Mouse (Mus musculus) lung, postnatal 14 days (tissue): ENCODE results near the gene Pdgfb.

ENCODE experiments used
- DNase-seq: peaks from one replicate; pipeline ENCODE4 v3.0.0; 2021

The Pdgfb gene

DNA sequence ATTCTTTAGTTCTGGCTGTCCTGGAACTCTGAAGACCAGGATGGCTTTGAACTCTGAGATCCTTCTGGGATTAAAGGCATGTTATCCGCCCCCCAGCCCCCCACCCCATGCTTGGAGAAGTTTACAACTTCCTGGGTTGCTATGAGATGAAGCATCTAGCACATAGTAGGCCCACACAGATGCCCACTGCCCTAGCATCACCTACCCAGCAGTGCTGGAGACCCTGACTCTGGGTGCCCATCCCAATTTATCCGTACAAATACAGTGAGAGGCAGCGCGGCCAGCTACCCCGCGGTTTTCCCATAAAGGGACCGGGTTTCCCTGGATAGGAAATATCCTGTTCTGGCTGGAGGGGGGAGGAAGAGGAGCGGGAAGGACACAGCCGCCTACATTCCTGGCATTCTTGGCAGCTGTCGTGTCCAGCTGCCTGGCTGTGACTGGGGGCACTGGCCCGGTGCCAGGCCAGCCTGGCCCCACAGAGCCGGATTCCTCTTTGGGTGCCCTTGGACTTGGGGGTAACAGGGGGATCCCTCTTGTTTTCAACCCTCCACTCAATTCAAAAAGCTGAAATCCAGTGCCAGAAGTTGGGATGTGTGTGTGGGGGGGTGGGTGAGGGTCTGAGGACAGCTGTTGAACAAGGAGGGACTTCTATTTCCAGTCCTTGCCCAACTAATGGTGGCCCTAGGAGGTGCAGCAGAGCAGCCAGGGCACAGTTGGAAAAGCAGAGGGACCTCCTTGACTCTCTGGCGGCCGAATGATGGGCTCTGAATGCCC, 62.9 kb downstream of the Pdgfb start:
- DNase-seq: peak; percentile 73

GRCm38 (mm10) chr15:79951226-79951625, 63.6 kb downstream of the Pdgfb start:
- DNase-seq: no peak

DNA sequence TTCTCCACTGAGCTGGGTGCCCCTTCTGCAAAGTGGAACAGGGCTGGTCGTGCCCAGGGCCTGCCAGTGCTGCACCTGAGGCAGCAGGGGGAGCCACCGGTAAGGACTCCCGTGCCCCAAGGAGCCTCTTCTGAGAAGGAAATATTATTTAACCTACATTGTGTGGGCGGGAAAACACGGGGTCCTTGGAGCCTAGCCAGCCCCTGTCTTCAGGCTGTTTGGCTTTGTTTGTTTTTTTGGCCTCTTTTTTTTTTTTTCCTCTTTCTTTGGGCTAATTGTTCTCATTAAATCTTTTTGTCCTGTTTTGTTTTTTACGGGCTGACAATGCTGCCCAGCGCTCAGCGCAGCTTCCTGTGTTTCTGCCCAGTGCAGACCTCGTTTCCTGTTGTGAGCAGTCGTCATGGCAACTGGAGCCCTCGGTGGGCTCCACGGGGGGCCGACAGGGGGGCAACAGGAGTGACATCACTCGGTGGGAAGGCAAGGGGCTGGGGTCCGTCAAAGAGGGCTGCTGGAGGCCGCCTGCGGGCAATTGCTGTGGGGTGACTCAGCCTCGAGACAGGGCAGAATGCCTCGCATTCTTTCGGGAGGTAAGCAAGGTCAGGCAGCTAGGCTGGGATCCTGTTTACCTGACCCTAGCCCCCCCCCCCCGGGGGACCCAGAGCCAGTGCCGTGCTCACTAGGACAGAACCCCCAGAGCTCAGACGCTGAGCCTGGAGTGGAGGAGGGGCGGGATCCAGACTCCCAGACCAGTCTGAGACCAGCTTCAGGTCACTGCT, 64.3 kb downstream of the Pdgfb start:
- DNase-seq: peak; percentile 82

DNA sequence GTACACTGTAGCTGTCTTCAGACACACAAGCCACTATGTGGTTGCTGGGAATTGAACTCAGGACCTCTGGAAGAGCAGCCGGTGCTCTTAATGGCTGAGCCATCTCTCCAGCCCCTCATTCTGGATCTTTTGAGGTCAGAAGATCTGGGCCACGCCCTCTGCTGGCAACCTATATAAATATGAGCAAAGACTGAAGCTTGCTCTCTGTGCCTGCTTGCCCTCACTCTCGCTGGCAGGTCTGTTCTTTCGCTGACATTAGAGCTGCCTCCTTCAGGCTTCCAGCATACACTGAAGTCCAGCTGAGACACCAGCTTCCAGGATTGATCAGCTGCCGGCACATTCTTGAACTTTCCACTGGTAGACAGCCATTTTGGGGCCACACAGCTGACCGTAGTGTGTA, 67.1 kb downstream of the Pdgfb start:
- DNase-seq: no peak

DNA sequence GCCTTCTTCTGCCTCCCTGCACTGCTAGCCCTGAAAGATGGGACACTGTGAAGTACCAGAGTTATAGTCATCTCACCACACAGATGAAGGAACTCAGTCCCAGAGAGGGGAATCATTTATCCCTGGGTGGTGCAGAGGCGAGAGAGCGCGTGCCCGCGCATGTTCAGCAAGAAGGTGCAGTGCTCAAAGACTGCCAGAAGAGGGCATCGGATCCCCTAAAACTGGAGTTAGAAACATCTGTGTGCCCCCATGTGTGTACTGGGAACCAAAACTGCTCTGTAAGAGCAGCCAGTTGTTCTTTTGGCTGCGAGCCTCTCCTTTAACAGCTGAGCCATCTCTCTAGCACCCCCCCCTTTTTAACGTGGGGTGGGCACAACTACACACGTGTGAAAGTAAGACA, 68.0 kb downstream of the Pdgfb start:
- no peak for DNase-seq

DNA sequence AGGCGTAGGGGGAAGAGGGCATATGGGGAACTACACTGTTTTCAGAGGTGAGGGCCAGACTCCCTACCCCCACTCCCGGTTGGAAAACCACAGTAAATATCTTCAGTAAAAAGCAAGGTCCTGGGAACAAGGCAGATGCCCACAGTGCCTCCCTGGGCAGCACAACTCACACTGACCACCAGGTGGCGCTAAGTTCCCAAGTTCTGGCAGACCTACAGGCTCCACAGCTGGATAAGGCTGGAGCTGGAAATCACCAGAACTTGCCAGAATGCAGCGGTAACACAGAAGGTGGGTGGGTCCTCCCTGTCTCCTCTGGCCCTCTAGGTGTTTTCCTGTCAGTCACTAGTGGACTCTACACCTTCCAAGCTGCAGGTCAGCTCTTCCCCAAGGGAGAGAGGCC, 68.8 kb downstream of the Pdgfb start:
- peak; percentile 94 for DNase-seq
